Mouse (Mus musculus) yolk sac, embryonic 10.5 days (tissue): ENCODE data around the gene Zc3h18.

ENCODE experiments used
- DNase-seq: peaks from one replicate; pipeline ENCODE4 v3.0.0-alpha.2; 2017; ENCODE audit warnings: low spot score

Zc3h18 gene

GRCm38 (mm10) chr8:122464985-122465384, 88.6 kb downstream of the Zc3h18 start:
- DNase-seq: no peak
